Mouse (Mus musculus): ENCODE measurements at regions not wholly inside any gene's neighbourhood (a gene's known extent, or its start where the extent isn't known, plus 50 kb on each side); places are given as distances from the start of the nearest gene placed in this dataset.
A peak's percentile ranks its signal among the peaks of the same experiment; 100 is the strongest.
"Not testable (repeated sequence)": the region's sequence is repeated elsewhere in the genome, so short reads cannot be mapped to it uniquely, and the experiment has no call there.

DNA sequence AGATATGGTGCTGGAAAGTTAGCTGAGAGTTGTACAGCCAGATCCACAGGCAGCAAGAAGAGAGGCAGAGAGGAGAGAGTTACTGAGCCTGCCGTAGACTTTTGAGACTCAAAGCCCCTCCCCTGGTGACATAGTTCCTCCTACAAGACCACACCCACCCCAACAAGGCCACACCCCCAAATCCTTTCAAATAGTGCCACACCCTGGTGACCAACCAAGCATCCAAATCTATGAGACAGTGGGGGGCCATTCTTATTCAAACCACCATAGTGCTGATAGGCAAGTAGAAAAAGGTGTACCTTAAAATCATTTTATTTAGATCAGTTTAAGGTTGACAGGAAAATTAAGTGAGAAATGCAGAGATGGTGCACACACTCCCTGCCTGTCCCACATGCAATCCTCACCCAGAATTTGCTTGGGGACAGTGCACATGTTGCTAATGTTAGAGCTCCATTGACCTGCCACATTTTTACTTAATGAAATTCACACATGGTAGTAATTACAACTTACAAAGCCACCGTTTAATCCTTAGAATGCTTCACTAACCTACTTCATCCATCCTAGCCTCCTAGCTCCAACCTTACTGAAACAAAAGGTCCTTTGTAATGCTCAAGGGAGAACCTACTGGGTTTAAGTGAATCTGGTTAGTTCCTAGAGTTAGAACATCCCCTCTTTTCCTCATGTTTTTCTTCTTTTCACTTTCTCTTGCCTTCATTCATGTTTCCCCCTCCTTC is 86.5 kb downstream of the Phlda1 start:
- DNase-seq (ENCODE audit: low spot score) = no peak

DNA sequence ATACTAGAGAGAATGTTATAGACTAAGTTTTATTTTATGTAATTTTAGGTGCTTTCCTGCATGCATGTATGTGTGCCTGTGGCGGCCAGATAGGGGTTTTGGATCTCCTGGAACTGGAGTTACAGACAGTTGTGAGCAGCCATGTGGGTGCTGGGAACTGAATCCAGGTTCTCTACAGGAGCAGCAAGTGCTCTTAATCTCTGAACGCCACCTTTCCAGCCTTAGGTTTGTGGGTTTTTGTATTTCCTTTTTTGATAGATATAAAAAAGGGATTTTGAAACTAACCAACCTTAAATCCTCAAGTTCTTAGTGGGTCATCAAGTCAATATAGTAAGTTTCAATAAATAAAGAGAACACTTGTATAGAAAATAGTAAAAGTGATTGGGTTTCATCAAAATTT is 87.2 kb downstream of the Phlda1 start:
- no peak for DNase-seq (ENCODE audit: low spot score)

DNA sequence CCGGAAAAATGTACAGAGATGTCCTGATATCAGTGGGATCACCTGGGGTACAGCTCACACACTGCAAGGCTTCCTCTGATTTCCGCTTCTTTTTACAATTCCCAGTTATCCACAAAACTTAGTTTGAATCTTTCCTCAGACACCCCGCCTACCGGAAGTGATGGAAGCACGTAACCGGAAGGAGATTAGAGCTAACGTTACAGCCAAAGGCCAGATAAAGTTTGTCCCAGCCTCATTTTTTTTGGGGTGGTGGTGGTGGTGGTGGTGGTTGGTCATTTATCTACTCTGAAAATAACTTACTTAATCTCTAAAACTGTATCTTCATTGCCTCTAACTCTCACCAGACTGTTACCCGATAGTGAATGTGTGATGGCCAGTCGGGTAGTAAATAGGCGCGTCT is 88.1 kb downstream of the Phlda1 start:
- DNase-seq (ENCODE audit: low spot score) = no peak

DNA sequence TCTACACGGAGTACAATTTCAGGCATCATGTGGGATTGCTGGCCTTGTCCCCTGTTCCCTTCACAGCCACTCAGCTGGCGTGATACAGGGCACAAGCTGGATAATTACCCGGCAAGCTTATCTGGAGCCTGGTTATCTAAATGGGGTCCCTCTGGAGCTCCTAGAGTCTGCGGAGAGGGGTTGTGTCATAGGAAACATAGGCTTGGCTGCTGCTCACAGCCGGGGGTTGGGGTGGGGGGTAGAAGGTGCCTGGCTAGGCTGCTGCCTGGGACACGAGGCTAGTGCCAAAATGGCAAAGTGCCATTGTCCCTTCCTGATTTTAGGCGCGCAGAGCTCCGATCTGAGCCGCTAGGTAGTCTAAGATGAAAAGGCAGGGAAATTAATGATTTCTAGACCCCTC is 88.6 kb downstream of the Phlda1 start:
- no peak for DNase-seq (ENCODE audit: low spot score)

DNA sequence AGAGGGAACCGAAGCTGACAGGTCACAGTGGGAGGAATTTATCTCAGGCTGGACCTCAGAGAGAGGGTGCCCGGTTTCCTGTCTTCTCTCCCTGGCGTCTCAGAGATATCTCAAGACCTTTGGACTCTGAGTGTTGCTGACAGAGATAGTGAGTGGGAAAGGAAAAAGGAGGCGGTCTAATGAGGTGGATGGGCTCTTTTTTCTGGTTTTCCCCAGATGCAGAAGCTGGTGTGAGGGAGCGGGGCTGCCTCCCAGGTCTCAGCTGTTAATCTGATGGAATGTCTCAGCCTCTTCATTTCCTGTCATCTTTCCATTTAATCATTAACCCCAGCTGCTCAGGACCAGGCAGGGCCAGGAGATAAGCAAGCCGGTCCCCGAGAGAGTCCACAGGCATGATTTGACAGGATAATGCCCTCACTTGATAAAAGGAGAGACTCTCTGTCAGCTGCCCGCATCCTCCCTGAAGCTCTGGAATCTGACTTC is 89.5 kb downstream of the Phlda1 start:
- DNase-seq (ENCODE audit: low spot score) = no peak

DNA sequence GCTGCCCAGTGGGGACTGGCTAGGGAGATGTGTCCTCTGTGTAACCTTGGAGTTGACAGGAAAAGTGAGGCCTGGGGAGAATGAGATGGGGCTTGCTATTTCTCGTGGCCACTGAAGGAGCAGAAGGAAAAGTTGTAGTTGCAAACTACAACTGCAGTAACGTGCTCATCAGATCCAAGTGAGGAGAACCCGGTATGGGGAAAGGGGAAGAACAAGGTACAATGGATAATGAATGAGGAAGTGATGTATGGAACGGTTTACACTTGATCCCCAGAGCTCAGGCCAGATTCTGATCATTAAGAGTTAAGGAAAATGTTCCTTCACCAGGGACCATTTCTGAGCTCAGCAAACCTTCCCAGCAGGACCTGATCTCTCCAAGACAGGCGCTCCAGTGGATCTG is 92.6 kb downstream of the Phlda1 start:
- no peak for DNase-seq (ENCODE audit: low spot score)

DNA sequence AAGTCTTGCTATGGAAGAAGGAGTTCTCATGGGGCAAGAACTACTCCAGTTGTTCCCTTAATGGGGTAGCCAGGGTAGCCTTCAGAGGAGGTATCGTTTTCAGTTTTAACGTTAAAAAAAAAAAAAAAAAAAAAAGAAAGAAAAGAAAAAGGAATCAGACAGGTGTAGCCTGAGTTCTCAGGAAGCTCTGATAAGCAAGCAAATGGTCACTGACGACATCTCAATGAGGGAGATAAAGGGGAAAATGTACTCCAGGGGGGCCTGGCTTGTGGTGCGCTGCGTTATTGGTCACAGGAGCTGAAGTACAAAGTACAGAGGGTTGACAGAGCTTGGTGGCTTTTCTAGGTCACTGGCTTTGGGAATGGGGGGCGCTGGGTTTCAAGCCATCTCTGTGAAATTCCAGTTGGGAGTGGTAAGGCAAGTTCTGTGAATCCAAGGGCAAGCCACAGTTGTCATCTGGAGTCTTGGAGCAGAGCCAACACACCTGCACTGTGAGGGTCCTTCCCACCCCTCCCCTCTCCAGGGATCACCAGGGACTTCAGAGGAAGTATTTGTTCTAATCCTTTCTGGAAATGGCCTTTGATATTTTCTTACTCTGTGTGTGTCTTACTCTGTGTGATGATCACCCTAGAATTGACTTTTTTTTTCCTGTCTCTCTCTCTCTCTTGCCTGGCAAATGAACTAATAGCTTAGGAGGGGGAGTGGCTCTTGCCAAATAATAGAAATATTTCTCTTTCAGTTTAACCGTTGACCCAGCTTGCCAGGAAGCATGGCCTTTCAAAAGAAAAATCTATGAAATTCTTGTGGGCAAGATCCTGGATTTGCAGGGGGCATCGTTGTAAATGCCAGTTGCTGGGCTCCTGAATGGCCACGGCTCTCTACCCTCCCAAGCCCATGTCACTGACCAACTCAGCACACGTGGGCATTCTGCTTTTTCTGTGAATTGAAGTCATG is 93.5 kb downstream of the Phlda1 start:
- peak; percentile 38 for DNase-seq (ENCODE audit: low spot score)

DNA sequence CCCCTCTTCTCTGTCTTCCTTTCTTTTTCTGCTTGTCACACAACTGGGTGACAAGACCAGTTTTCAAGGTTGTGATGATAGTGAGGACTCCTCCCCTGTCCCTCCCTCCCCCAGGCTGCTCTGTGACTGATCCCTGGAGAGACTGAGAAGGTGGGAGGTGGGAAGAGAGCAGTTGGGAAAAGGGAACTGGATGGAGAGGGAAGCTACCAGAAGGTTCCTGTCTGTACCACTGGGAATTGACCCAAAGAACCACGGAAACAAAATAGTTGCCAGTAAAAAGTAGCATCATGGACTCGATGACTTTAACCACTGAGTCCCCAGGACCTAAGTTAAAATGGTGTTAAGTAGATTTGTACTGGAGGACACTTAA is 94.2 kb downstream of the Phlda1 start:
- DNase-seq (ENCODE audit: low spot score) = no peak

DNA sequence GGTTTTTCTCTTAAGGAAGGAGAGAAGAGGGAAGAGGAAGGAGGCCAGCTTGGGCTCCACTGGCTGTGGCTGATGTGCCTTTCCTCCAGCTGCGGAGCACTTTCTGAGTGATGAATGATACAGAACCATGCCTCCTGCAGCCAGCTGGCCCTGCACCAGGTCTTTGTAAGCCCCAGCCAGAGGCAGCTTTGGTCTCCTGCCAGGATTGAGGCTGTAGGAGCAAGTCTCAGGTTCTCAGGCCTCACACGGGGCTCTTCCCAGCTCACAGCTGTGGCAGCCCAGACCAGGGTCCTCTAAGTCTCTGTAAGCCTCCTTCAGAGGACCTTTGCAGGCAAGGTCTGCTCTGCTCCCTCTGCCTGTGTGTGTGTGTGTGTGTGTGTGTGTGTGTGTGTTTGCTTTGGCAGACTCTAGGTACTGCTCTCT is 94.6 kb downstream of the Phlda1 start:
- DNase-seq (ENCODE audit: low spot score) = peak; percentile 86

DNA sequence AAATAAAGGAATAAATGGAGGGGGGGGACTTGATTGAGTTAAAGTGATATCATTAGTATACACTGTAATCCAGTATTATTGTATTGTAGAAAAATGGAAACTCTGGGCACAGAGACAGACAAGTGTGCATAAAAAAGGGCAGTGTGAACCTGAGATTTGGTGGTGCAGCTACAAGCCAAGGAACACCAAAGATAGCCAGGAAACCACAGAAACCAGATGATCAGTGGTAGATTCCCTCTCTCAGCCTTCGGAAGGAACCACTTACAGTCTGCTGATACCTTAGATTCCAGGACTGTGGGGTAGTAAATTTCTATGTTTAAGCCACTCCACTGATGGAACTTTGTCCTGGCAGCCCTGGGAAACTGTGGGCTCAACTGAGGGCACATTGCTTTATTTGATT is 97.1 kb downstream of the Phlda1 start:
- DNase-seq (ENCODE audit: low spot score) = no peak

DNA sequence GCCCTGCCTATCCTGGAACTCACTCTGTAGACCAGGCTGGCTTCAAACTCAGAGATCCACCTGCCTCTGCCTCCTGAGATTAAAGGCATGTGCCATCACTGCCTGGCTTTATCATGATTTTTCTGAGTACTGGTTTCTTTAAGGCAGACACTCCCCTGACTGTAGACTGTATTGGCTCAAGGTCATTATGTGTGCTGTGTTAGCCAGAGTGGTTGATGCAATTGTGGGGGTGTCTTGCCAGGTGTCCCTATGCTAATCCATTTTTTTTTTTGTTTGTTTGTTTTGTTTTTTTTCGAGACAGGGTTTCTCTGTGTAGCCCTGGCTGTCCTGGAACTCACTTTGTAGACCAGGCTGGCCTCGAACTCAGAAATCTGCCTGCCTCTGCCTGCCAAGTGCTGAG is 101.3 kb downstream of the Phlda1 start:
- DNase-seq (ENCODE audit: low spot score) = not testable (repeated sequence)

DNA sequence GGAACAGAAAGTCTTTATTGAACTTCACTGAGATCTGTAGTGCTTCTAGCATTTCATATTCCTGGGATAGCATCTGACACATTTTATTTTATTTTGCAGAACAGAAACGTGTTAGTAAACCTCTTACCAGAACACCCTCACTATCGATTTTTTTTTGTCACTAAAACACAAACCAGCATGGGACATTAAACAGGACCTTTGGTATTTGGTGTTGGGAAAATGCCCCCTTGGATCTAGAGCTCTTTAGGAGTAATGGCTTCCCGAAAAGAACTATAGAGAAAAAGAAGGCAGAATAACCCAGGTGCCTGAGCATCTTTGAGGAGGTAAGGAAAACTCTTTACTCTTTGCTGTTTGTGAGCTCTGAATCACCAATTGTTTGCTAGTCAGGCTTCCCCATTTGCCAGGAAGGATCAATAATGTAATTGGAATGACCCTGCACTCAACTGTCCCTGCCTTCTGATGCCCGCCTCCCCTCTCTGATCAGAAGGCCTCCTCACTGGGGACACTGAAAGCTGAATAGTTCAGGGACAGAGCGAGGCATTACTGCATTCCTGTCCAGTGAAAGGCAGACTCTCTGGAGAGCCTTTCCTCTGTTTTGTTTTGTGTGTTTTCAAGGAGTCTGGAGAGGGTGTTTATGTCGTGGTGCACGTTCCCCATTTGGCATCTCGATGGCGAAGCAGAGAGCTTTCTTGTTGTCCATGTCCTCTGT is 102.5 kb downstream of the Phlda1 start:
- DNase-seq (ENCODE audit: low spot score) = no peak

DNA sequence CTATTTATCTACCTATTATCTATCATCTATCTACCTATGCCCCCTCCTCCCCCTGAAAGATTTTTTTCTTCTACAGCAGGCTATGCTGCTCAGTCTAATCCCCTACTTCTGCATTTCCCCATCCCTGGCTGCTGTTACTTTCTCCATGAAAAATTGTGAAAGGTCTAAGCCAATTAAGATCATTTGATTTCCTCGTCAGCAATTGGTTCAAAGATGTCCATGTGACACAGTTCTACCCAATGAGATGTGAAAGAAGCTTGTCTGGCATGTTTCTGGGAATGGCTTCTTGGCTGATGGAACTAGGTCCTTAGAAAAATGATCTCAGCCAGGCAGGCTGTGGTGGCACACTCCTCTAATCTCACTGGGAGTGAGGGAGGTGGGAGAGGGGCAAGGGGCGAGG is 103.8 kb downstream of the Phlda1 start:
- DNase-seq (ENCODE audit: low spot score) = no peak

DNA sequence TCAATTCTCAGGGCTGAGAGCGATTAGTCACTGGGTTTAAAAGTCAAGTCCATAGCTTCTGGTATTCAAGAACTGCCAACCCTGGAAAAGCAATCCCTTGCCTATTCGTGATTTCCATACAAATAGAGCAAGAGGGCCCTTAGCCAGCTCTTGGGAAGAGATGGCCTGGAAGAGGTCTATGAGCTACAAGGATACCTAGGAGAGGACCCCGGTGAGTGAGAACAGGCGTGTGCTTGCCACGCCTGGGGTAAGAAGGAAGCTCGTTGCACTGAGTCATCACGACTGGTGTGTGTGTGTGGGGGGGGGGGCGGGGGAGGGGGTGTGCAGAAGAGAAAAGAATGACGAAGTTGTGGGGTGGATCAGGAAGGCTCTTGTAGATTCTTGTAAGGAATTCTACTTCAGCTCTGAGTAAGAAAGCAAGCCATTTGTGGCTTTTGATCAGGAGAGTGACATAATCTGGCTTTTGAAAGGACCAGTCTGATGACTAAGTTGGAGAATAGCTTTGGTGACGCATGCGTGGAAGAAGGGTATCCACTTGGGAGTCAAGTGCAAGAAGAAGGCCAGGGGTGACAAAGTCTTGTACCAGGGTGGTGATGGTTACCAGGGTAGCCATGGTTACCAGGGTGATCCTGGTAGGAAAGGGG is 113.7 kb downstream of the Phlda1 start:
- DNase-seq (ENCODE audit: low spot score) = peak; percentile 34

DNA sequence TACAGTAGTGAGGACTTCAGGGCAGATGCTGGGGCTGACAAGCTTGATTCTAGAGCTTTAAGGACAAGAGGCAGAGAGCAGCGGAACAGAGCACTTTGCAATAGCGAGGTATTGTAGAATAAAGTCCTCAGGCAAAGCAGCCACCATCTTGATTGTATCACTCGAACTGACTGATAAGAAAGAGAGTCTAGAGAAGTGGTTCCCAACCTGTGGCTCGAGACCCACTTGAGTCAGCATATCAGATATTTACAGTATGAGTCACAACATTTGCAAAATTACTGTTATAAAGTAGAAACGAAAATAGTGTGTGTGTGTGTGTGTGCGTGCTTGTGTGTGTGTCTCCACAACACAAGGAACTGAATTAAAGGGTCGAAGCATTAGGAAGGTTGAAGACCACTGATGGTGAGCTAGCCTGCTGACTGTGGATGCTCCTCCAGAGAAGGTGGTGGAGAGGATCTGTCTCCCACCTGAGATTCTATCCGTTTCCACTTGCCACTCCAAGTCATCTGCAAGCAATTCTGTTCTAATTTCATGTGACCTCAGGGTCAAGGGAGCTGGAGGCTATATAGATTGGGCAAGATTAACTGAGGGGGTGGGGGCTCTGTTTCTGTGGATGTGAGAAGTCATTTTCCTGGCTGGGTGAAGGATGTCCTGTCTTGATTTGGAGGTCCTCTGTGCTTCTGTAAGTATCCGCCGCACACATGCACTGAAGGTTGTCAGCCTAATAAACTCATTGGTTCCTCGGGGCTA is 115.0 kb downstream of the Phlda1 start:
- DNase-seq (ENCODE audit: low spot score) = no peak

DNA sequence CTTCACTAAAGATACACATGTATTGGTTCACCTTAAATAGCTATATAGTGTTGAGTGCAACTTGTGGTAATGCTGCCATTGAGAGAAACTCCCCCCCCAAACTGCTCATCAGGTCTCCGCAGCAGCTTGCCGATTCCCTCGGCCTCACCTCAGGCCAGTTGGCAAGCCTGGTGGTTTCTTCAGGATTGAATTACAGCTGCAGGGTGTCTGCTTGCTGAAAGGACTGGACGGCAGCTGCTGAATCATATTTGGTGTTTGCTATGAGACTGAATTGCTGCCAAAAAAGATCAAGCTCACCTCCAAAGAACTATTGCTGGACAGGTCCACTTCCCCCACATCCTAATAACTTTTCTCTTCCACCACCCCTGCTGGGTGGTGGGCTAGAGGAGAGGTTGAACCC is 116.7 kb downstream of the Phlda1 start:
- no peak for DNase-seq (ENCODE audit: low spot score)

DNA sequence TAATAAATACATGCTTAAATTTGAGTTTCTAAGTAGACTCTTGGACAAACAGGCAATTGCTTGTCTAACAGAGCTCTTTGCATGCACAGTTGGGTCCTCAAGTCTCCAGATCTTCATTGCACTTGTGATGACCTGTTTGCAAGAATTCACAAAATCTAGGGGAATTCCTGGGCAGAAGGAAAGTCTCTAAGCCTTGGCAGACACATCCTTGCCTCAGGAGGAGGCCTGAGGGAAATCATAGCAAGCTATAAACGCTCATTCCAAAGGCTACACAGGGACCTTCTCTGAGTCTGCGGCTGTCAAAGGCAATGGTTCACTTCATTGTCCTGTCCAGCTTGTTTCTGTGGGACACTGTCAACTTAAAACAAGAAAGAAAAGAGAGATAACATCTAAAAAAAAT is 117.9 kb downstream of the Phlda1 start:
- no peak for DNase-seq (ENCODE audit: low spot score)

DNA sequence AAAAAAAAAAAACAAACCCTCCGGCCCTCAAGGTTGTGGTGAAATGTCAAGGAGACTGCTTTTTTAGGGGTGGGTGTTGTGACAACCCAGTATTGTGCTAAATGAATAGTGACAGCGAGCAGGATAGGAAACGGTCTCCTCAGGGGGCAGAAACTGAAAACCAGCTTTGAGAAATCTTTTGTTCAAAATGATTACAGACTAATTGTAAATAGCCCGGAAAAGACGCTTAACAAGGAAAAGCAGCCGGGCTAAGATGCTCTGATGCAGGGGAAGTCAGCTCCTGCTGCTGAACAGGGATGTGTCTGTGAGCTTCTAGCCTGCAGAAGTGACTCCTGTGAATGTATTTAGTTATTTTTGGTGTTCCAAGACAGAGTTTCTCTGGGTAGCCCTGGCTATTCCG is 118.5 kb downstream of the Phlda1 start:
- no peak for DNase-seq (ENCODE audit: low spot score)

DNA sequence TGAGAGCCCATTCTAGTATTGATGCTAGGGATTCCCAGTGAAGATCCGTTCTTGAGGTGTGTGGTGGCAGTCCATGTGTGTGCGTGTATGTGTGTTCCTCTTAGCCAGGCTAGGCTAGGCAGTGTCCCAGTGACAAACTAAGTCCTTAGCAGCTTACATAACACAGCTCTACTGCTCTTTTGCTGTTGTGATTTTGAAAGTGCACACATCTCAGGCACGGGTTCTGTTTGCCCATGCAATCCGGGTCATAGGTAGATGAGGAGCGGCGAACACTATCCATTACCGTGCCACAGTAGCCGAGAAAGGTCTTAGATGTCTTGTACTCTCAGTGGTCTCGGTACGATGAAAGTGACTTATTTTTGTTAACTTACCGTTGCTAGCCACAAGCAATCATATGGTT is 119.5 kb downstream of the Phlda1 start:
- DNase-seq (ENCODE audit: low spot score) = no peak

DNA sequence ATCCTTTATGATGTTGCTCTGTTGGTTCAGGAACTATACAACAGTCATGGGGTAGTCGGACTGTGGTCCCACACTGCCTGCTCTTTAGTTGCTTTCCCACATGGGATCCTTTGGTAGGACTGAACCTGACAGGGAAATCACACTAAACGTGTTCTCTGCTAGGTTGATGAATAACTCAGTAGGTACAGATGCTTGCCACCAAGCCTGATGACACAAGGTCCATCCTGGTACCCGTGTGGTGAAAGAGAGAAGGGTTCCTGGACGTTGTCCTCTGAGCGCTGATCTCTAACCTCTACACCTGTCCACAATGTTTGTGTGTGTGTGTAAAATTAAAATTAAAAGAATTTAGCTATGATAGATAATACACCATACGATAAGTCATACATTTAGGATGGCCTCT is 119.9 kb downstream of the Phlda1 start:
- no peak for DNase-seq (ENCODE audit: low spot score)

DNA sequence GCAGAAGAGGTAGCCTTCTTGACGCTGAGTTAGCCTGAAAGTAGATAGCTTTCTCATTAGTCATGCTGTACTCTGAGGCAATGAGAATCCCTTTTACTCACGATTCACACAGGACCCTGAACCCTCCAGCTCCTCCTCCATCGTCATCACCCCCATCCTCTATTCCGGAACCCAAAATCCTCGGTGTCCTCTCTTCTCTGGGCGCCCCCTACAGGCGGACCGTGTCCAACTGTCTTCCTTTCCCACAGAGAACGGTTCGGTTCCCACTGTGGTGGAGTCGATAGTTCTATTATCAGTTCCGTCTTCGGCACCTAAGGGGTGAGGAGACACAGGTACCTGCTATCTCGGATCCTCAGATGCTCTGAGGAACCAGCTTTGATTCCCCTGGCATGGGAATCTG is 130.2 kb downstream of the Phlda1 start:
- DNase-seq (ENCODE audit: low spot score) = no peak

Measured in adipocyte (in vitro differentiated cells).